ENCODE assay signal across 8 mouse cellular contexts in the genomic region with DNA sequence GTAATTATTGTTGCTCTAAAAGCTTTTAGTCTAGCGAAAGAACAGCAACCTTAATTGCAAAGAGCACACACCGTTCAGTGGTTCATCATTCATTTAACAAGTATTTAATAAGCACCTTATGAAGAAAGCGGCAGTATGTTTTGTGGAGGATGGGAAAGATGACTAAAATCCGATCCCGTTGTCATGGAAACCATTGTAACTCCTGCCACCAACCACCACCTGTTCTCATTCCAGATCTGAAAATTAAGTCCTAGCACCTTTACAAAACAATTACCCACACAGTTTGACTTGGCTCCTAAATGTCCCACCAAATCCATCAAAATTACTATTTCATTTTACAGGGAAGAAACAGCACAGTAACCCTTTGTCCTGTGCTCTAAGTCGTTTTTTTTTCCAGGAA. TPM values are rescaled to one million over a fixed set of nuclear protein-coding genes. Genes with fewer than 3 reads are reported as not detected.
DNase-seq lines count a peak whose midpoint lies in the region; ATAC-seq and TF ChIP-seq lines count a peak whose summit lies in the region.

No protein-coding gene starts in this region.

- no peak for DNase-seq in heart, embryonic 10.5 days (ENCODE audit: low spot score)
- DNase-seq in heart, postnatal 10 days, result no peak
- DNase-seq in forebrain, embryonic 10.5 days (ENCODE audit: extremely low spot score, low spot score), result no peak
- no peak for DNase-seq in limb, embryonic 11.5 days (ENCODE audit: low spot score)
- DNase-seq in telencephalon, adult 2 months (ENCODE audit: low read depth, low spot score), result peak; percentile 72
- DNase-seq in thymus, adult 2 months, result no peak
- no peak for DNase-seq in thymus, postnatal 4 days

- intact Hi-C loops in heart, postnatal 10 days (cut with DNase I), result loop anchor here (5.0 kb wide), 1 partner anchor 142 kb away; no protein-coding TSS in a partner anchor

- peak overlapping the region; percentile 68 for H3K4me3 ChIP-seq in heart, embryonic 10.5 days
- peak overlapping the region; percentile 54 for H3K4me3 ChIP-seq in forebrain, embryonic 10.5 days
- no peak overlapping the region for H3K4me3 ChIP-seq in limb, embryonic 11.5 days (ENCODE audit: low read depth, low read length)
- no peak overlapping the region for H3K4me3 ChIP-seq in thymus, adult 2 months (ENCODE audit: control insufficient read depth, insufficient read depth, low read length)

- ATAC-seq in CD4-positive, CD25-positive, alpha-beta regulatory T cell, adult 4 months, result peak; percentile 3
- 0 out of 2 replicates have a peak, but pooled peaks have one; percentile 15 for ATAC-seq in limb, embryonic 11.5 days (ENCODE audit: insufficient number of reproducible peaks, low FRiP score, low TSS enrichment, low read depth)

- no peak for TF ChIP-seq POLR2A in thymus, adult 2 months (IDR thresholded peaks at IDR 0.05; ENCODE audit: control insufficient read depth, extremely low read depth, insufficient read depth, low read length, poor library complexity)

- no peak overlapping the region for H3K9ac ChIP-seq in limb, embryonic 11.5 days (ENCODE audit: low read length)

- H3K27ac ChIP-seq in heart, embryonic 10.5 days, result peak overlapping the region; percentile 99
- H3K27ac ChIP-seq in forebrain, embryonic 10.5 days, result peak overlapping the region; percentile 96
- H3K27ac ChIP-seq in limb, embryonic 11.5 days (replicated peaks; ENCODE audit: low read depth, low read length), result peak overlapping the region; percentile 97
- H3K27ac ChIP-seq in thymus, adult 2 months (ENCODE audit: control insufficient read depth, insufficient read depth, low read length), result no peak overlapping the region

- H3K36me3 ChIP-seq in heart, embryonic 10.5 days, result no peaks in the 10 kb centered on the region
- H3K36me3 ChIP-seq in forebrain, embryonic 10.5 days (replicated peaks), result no peaks in the 10 kb centered on the region
- no peaks in the 10 kb centered on the region for H3K36me3 ChIP-seq in limb, embryonic 11.5 days (ENCODE audit: control insufficient read depth, insufficient read depth, low read length)
- H3K36me3 ChIP-seq in thymus, adult 2 months (ENCODE audit: control insufficient read depth, insufficient read depth, low read length), result no peaks in the 10 kb centered on the region

- peaks cover 24% of the 10 kb centered on the region for H3K4me1 ChIP-seq in heart, embryonic 10.5 days
- peaks cover 40% of the 10 kb centered on the region for H3K4me1 ChIP-seq in forebrain, embryonic 10.5 days
- H3K4me1 ChIP-seq in limb, embryonic 11.5 days (ENCODE audit: control insufficient read depth, insufficient read depth, low read length), result peaks cover 3% of the 10 kb centered on the region; the same call in 1 of the 2 replicates
- peaks cover 5% of the 10 kb centered on the region for H3K4me1 ChIP-seq in thymus, adult 2 months (replicated peaks; ENCODE audit: control insufficient read depth, insufficient read depth, low read length)

- peak overlapping the region; percentile 29; the same call in 1 of the 2 replicates for H3K4me2 ChIP-seq in limb, embryonic 11.5 days (ENCODE audit: low read depth, severe bottlenecking)

- H3K9me3 ChIP-seq in heart, embryonic 10.5 days, result no peaks in the 10 kb centered on the region
- H3K9me3 ChIP-seq in forebrain, embryonic 10.5 days, result no peaks in the 10 kb centered on the region
- no peaks in the 10 kb centered on the region for H3K9me3 ChIP-seq in limb, embryonic 11.5 days (ENCODE audit: control insufficient read depth, low read length)

- no peaks in the 10 kb centered on the region for H3K27me3 ChIP-seq in heart, embryonic 10.5 days (ENCODE audit: insufficient read depth, poor library complexity, severe bottlenecking)
- H3K27me3 ChIP-seq in forebrain, embryonic 10.5 days (ENCODE audit: poor library complexity, severe bottlenecking), result no peaks in the 10 kb centered on the region
- H3K27me3 ChIP-seq in limb, embryonic 11.5 days (ENCODE audit: control insufficient read depth, insufficient read depth, low read length), result no peaks in the 10 kb centered on the region
- H3K27me3 ChIP-seq in thymus, adult 2 months (ENCODE audit: control insufficient read depth, insufficient read depth, low read length), result no peaks in the 10 kb centered on the region

- WGBS in heart, embryonic 10.5 days, result 45% methylated on average over 6 of the region's 6 CpGs
- 37% methylated on average over 6 of the region's 6 CpGs for WGBS in forebrain, embryonic 10.5 days
- 45% methylated on average over 6 of the region's 6 CpGs for whole genome bisulfite sequencing in limb, embryonic 11.5 days
- WGBS in thymus, adult 2 months, result 62% methylated on average over 6 of the region's 6 CpGs

- TF ChIP-seq CTCF in thymus, adult 2 months (IDR thresholded peaks at IDR 0.05; ENCODE audit: borderline replicate concordance, control insufficient read depth, extremely low read depth, insufficient read depth, low read length, poor library complexity), result no peak

RNA-seq across cellular contexts. Expression of gene Cep41, which starts 0.7 kb away (rescaled TPM):
- polyA plus RNA-seq in heart, embryonic 10.5 days (2016; fragmentation: Nextera tagmentation; extraction: Ambion mirVana), result 12.5 and 15.3 TPM in 2 replicates
- 1 to 10 TPM; 2.3 to 4.1 TPM for total RNA-seq in heart, postnatal 10 days (2021)
- polyA plus RNA-seq in CD4-positive, CD25-positive, alpha-beta regulatory T cell, adult 4 months (2017; shearing (Covaris generic)), result 10 to 100 TPM; 11.3 to 12.6 TPM
- polyA plus RNA-seq in forebrain, embryonic 10.5 days (2016; fragmentation: Nextera tagmentation; extraction: Ambion mirVana), result 15.9 and 22.1 TPM in 2 replicates
- 43.2 and 48.9 TPM in 2 replicates for polyA plus RNA-seq in limb, embryonic 11.5 days (2014; fragmentation: Nextera tagmentation; extraction: Ambion mirVana)
- polyA plus RNA-seq in thymus, adult 2 months (2012; rRNA removed), result 6.6 TPM in 2 replicates

RNA-seq across cellular contexts. Expression of gene Mest, which starts 29.1 kb away (rescaled TPM):
- 3,213 and 4,348 TPM in 2 replicates for polyA plus RNA-seq in heart, embryonic 10.5 days (2016; fragmentation: Nextera tagmentation; extraction: Ambion mirVana)
- 100 to 1,000 TPM; 192 to 215 TPM for total RNA-seq in heart, postnatal 10 days (2021)
- polyA plus RNA-seq in CD4-positive, CD25-positive, alpha-beta regulatory T cell, adult 4 months (2017; shearing (Covaris generic)), result 1 to 10 TPM; 1.2 to 1.6 TPM
- 2,195 and 2,268 TPM in 2 replicates for polyA plus RNA-seq in forebrain, embryonic 10.5 days (2016; fragmentation: Nextera tagmentation; extraction: Ambion mirVana)
- polyA plus RNA-seq in limb, embryonic 11.5 days (2014; fragmentation: Nextera tagmentation; extraction: Ambion mirVana), result 2,834 and 2,987 TPM in 2 replicates
- polyA plus RNA-seq in thymus, adult 2 months (2012; rRNA removed), result 7.2 and 13.3 TPM in 2 replicates

RNA-seq across cellular contexts. Expression of gene Cpa1, which starts 55.2 kb away (rescaled TPM):
- polyA plus RNA-seq in heart, embryonic 10.5 days (2016; fragmentation: Nextera tagmentation; extraction: Ambion mirVana), result 3.9 and 4.3 TPM in 2 replicates
- total RNA-seq in heart, postnatal 10 days (2021), result 1 to 10 TPM; 3.2 to 3.4 TPM
- polyA plus RNA-seq in CD4-positive, CD25-positive, alpha-beta regulatory T cell, adult 4 months (2017; shearing (Covaris generic)), result not detected
- 0.21 TPM in 1 of 2 replicates, not detected in the other for polyA plus RNA-seq in forebrain, embryonic 10.5 days (2016; fragmentation: Nextera tagmentation; extraction: Ambion mirVana)
- polyA plus RNA-seq in limb, embryonic 11.5 days (2014; fragmentation: Nextera tagmentation; extraction: Ambion mirVana), result 0.27 TPM in 1 of 2 replicates, not detected in the other
- not detected in 2 replicates for polyA plus RNA-seq in thymus, adult 2 months (2012; rRNA removed)

Comparison
In these comparisons a context has a peak if more than half of its experiments do, and no peak if none do; other contexts are left out.
1. H3K4me3 ChIP-seq: peak in heart, embryonic 10.5 days (single experiment) and forebrain, embryonic 10.5 days (single experiment); none in limb, embryonic 11.5 days (single experiment) and thymus, adult 2 months (single experiment).
2. RNA of gene Mest, which starts 29.1 kb away (polyA plus RNA-seq): 3,213 to 4,348 TPM in heart, embryonic 10.5 days, 2,834 to 2,987 TPM in limb, embryonic 11.5 days and 2,195 to 2,268 TPM in forebrain, embryonic 10.5 days; 7.2 to 13.3 TPM in thymus, adult 2 months and 1.2 to 1.6 TPM in CD4-positive, CD25-positive, alpha-beta regulatory T cell, adult 4 months; every median in the first group is over 100 times any median in the second.